8 mouse cellular contexts compared by ENCODE assay signal in the genomic region with DNA sequence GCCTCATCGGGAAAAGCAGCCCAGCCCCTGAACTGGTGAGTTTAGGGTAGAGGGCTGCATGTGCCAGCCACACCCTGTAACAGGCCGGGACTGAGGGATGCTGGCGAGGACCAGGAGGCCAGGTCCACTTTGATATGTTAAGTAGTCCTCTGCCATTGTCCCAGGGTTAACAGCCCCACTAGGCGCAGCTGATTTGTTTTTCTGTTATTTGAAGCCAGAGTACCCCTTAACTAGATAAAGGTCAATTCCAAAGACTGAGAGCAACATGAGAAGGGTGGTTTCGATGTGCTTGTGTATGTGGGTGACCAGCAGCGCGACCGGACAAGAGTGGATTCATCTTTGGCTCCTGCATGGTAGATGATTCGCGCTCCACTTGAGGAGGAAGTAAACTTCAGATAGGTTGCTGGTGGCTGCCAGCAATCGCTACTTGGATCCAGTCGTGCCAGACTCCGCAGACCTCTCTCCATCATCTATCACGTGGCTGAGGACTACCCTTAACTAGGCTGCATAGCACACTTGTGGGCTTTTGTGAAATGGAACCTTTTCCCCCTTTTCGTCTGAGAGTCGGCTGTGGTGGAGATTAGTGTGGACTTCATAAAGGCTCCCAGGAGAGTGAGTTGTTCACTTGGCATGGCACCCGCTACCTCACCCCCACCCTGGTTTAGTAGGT. TPM values are rescaled to one million over a fixed set of nuclear protein-coding genes. Genes with fewer than 3 reads are reported as not detected.
A peak's percentile ranks its signal among the peaks of the same experiment; 100 is the strongest.
DNase-seq lines count a peak whose midpoint lies in the region; ATAC-seq and TF ChIP-seq lines count a peak whose summit lies in the region.

No protein-coding gene starts in this region.

- peak overlapping the region; percentile 5 for H3K9ac ChIP-seq in lung, embryonic 14.5 days
- peak overlapping the region; percentile 89 for H3K9ac ChIP-seq in intestine, embryonic 16.5 days (ENCODE audit: low read depth, low read length)

- peak overlapping the region; percentile 78 for H3K4me2 ChIP-seq in lung, embryonic 14.5 days
- H3K4me2 ChIP-seq in intestine, embryonic 16.5 days (ENCODE audit: low read depth, low read length) = peak overlapping the region; percentile 53

- H3K27ac ChIP-seq in lung, embryonic 14.5 days (ENCODE audit: low read depth) = peak overlapping the region; percentile 47; the same call in 1 of the 2 replicates
- H3K27ac ChIP-seq in intestine, embryonic 16.5 days (ENCODE audit: low read length) = no peak overlapping the region
- H3K27ac ChIP-seq in olfactory bulb, adult 2 months (ENCODE audit: insufficient read depth, low read depth, low read length) = 0 out of 2 replicates have a peak overlapping the region, but pooled peaks have one; percentile 19

- no peaks in the 10 kb centered on the region for H3K27me3 ChIP-seq in lung, embryonic 14.5 days (ENCODE audit: insufficient read depth, low read length)
- H3K27me3 ChIP-seq in intestine, embryonic 16.5 days (replicated peaks; ENCODE audit: control insufficient read depth, insufficient read depth, low read length) = no peaks in the 10 kb centered on the region

- no peak for DNase-seq in cerebellum, postnatal 25 days
- DNase-seq in lung, embryonic 14.5 days = no peak
- DNase-seq in lung, postnatal 14 days = no peak
- DNase-seq in left cerebral cortex, postnatal 10 days (ENCODE audit: extremely low spot score in 1 of 2, low spot score in 2 of 2) = no peak
- no peak for DNase-seq in left cerebral cortex, postnatal 14 days (ENCODE audit: low spot score in 2 of 2)

- no peak for TF ChIP-seq CTCF in lung, embryonic 14.5 days (IDR thresholded peaks at IDR 0.05; ENCODE audit: low read depth)
- no peak for TF ChIP-seq CTCF in olfactory bulb, adult 2 months (IDR thresholded peaks at IDR 0.05; ENCODE audit: insufficient read depth, low read depth, low read length)

- H3K4me3 ChIP-seq in lung, embryonic 14.5 days (ENCODE audit: low read depth, low read length) = peak overlapping the region; percentile 71
- H3K4me3 ChIP-seq in intestine, embryonic 16.5 days (ENCODE audit: low read length) = peak overlapping the region; percentile 87
- H3K4me3 ChIP-seq in olfactory bulb, adult 2 months (ENCODE audit: insufficient read depth, low read depth, low read length) = no peak overlapping the region

- intact Hi-C loops in left cerebral cortex, postnatal 10 days (cut with DNase I) = loop anchor here (10.0 kb wide), 2 partner anchors 123 to 313 kb away; no protein-coding TSS in a partner anchor
- intact Hi-C loops in left cerebral cortex, postnatal 14 days (cut with DNase I) = loop anchor here (10.0 kb wide), 2 partner anchors 123 to 313 kb away; no protein-coding TSS in a partner anchor

- no peak for TF ChIP-seq POLR2A in olfactory bulb, adult 2 months (IDR thresholded peaks at IDR 0.05; ENCODE audit: insufficient read depth, low read depth, low read length)

- H3K4me1 ChIP-seq in lung, embryonic 14.5 days (ENCODE audit: insufficient read depth) = peaks cover 18% of the 10 kb centered on the region
- H3K4me1 ChIP-seq in intestine, embryonic 16.5 days (ENCODE audit: control insufficient read depth, insufficient read depth, low read length) = peaks cover 26% of the 10 kb centered on the region
- H3K4me1 ChIP-seq in olfactory bulb, adult 2 months (ENCODE audit: control insufficient read depth, insufficient read depth, low read length) = peaks cover 11% of the 10 kb centered on the region

- WGBS in lung, embryonic 14.5 days = 64% methylated on average over 17 of the region's 17 CpGs
- 70% methylated on average over 17 of the region's 17 CpGs for WGBS in intestine, embryonic 16.5 days
- WGBS in olfactory bulb, adult 2 months = 66% methylated on average over 17 of the region's 17 CpGs

- H3K36me3 ChIP-seq in lung, embryonic 14.5 days (ENCODE audit: insufficient read depth) = peaks cover 6% of the 10 kb centered on the region
- H3K36me3 ChIP-seq in intestine, embryonic 16.5 days (ENCODE audit: control insufficient read depth, insufficient read depth, low read length) = no peaks in the 10 kb centered on the region

- no peaks in the 10 kb centered on the region for H3K9me3 ChIP-seq in lung, embryonic 14.5 days (ENCODE audit: low read depth, low read length)
- H3K9me3 ChIP-seq in intestine, embryonic 16.5 days (ENCODE audit: control insufficient read depth, low read length) = no peaks in the 10 kb centered on the region

- ATAC-seq in cerebellum, adult (ENCODE audit: insufficient number of reproducible peaks, low FRiP score, low TSS enrichment) = 0 out of 2 replicates have a peak, but pooled peaks have one; percentile 1
- ATAC-seq in lung, embryonic 14.5 days (ENCODE audit: insufficient read depth) = peak; percentile 7; the same call in 1 of the 2 replicates
- no peak; the same call in 1 of the 2 replicates for ATAC-seq in intestine, embryonic 16.5 days

RNA-seq across cellular contexts. Expression of a gene that starts 56.0 kb away (rescaled TPM):
- 0.12 and 0.24 TPM in 2 replicates for polyA plus RNA-seq in lung, embryonic 14.5 days (2014; fragmentation: Nextera tagmentation; extraction: Ambion mirVana)
- polyA plus RNA-seq in intestine, embryonic 16.5 days (2015; fragmentation: Nextera tagmentation; extraction: Ambion mirVana) = 0.27 and 0.43 TPM in 2 replicates
- polyA plus RNA-seq in olfactory bulb, adult 2 months (2012; ENCODE audit: insufficient read depth, insufficient read length, low replicate concordance, missing spikeins) = not detected in 2 replicates
- total RNA-seq in left cerebral cortex, postnatal 10 days (2021) = 10 to 100 TPM; 10.5 TPM
- 10 to 100 TPM; 11.1 to 13.9 TPM for total RNA-seq in left cerebral cortex, postnatal 14 days (2021)
